Mouse (Mus musculus): ENCODE measurements around the gene Rps2.

The Rps2 gene

DNA sequence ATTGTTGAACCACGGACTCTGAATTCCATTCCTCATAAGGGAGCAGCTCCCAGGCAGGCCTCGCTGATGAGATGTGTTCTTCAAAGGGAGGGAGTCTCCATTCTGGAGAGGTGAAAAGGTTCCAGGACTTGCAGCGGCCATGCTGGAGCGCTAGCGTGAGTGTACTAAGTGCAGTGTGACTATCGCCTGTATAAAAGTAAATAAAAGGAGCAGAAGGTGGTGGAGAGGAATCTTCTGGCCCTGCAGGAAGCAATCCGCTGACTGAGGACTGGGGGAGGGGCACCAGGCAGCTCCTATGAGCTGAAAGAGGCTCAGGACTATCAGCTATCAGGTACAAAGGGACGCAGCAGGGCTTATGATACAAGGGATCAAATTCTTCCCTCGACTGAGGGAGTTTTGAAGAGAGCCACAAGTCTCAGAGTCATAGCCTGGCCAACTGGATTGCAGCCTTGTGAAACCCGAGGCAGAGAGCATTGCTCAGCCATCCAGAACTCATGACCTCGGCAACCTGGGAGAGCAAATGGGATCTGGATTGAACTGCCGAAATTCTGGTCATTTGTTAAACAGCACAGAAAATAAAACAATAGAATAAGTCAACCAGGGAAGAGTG is 48.5 kb downstream of the Rps2 start:
- DNase-seq (ENCODE audit: extremely low read depth, low read depth), result no peak

DNA sequence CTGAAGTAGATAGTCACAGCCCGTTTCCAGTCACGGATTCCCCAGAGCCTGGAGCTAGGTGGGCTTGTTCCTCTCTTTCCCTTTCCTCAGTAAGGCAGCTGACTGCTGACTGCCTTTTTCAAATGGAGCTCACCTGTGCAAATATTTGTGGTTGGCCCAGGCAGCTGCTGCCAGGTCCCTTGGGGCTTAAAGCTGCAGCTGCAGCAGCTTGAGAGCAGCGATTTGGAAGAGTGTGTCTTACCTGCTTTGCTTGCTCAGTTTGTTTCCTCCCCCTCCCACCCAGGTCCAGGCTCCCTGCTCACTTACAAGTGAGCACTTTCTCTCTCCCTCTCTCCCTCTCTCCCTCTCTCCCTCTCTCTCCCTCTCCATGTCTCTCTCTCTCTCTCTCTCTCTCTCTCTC is 51.2 kb downstream of the Rps2 start:
- DNase-seq (ENCODE audit: extremely low read depth, low read depth), result no peak

Measured in MEL-GATA-1-ER (cell line).